Mouse (Mus musculus) liver, embryonic 11.5 days (tissue): ENCODE measurements around the gene Arid1b. TPM values are rescaled to one million over a fixed set of nuclear protein-coding genes. Genes with fewer than 3 reads are reported as not detected.

Source experiments
- ATAC-seq: fragments of 200-750 bp; cut with Nextera tagmentation; replicated peaks from 2 replicates; pipeline ENCODE4 v1.8.0; 2017; ENCODE audit warnings: moderate number of reproducible peaks, mild to moderate bottlenecking, moderate TSS enrichment, moderate library complexity; ENCODE audit not compliant: low FRiP score
- DNase-seq: peaks from one replicate; pipeline ENCODE4 v3.0.0-alpha.2; 2017; ENCODE audit warnings: low spot score
- H3K27ac ChIP-seq: fragments of 300-500 bp; sonication (generic); 2 replicates; pipeline ENCODE4 v1.5.1; 2014; ENCODE audit warnings: mild to moderate bottlenecking, low read depth, low read length, control low read depth
- H3K27me3 ChIP-seq: fragments of 300-500 bp; sonication (generic); replicated peaks from 2 replicates; pipeline ENCODE4 v1.6.1; 2014; ENCODE audit warnings: low read length, mixed read lengths; ENCODE audit not compliant: control insufficient read depth, insufficient read depth
- H3K36me3 ChIP-seq: fragments of 300-500 bp; sonication (generic); 2 replicates; pipeline ENCODE4 v1.6.1; 2014; ENCODE audit warnings: mild to moderate bottlenecking, low read length, moderate library complexity, mixed read lengths; ENCODE audit not compliant: control insufficient read depth, insufficient read depth
- H3K4me1 ChIP-seq: fragments of 300-500 bp; sonication (generic); replicated peaks from 2 replicates; pipeline ENCODE4 v1.6.1; 2014; ENCODE audit warnings: low read length, mixed read lengths; ENCODE audit not compliant: control insufficient read depth, insufficient read depth
- H3K4me2 ChIP-seq: fragments of 300-500 bp; sonication (generic); 2 replicates; pipeline ENCODE4 v1.6.1; 2014; ENCODE audit warnings: mild to moderate bottlenecking, control low read depth, moderate library complexity
- H3K4me3 ChIP-seq: fragments of 300-500 bp; sonication (generic); 2 replicates; pipeline ENCODE4 v1.5.1; 2014; ENCODE audit warnings: low read depth, low read length, control low read depth
- H3K9ac ChIP-seq: fragments of 300-500 bp; sonication (generic); 2 replicates; pipeline ENCODE4 v1.6.1; 2014; ENCODE audit warnings: low read depth, low read length, control low read depth
- H3K9me3 ChIP-seq: fragments of 300-500 bp; sonication (generic); 2 replicates; pipeline ENCODE4 v1.6.1; 2016; ENCODE audit warnings: low read length, inconsistent platforms, mixed read lengths; ENCODE audit not compliant: control insufficient read depth
- WGBS: fragments of 180-500 bp; shearing (Covaris S2); extraction: QIAGEN DNeasy Blood & Tissue Kit; methylation state at CpG from one replicate; pipeline ENCODE4 v1.1.7; 2014; 5-methylcytosine and 5-hydroxymethylcytosine counted together
- polyA plus RNA-seq: library from polyadenylated mRNA; unstranded; fragments of >200 nt; fragmentation: Nextera tagmentation; extraction: Ambion mirVana; gene quantifications from 2 replicates; pipeline ENCODE4 v1.2.1, GENCODE M21; 2014

Gene Arid1b
- polyA plus RNA-seq, 1 experiment from 2014 or later, result 9.1 TPM

DNA sequence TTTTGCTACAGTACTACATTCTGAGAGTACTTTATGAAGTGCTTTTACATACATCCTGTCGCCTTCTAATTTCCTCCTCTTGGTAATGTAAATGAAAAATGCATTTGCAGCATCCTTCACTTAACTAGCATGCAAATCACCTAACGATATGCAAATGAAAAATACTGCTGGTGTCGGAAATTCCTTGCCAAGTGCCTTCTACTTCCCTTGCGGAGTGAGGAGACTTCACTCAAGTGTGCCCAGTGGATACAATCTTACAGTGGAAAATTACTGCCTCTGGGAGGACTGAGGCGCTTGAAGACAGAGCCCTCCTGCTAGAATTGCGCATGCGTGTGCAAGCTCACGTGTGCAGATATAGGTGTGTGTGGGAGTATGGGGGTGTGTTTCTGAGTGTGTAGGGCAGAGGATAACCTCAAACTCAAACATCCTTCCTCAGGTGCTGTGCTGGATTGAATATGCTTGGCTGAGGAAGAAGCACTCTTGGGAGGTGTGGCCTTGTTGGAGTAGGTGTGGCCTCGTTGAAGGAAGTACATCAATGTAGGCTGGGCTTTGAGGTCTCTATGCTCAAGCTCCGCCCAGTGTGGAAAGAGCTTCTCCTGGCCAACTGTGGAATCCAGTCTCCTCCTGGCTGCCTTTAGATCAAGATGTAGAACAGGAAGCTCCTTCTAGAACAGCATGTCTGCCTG, 29.8 kb upstream of the Arid1b start:
- no peak overlapping the region for H3K4me3 ChIP-seq
- 76% methylated on average over 10 of the region's 10 CpGs for WGBS

DNA sequence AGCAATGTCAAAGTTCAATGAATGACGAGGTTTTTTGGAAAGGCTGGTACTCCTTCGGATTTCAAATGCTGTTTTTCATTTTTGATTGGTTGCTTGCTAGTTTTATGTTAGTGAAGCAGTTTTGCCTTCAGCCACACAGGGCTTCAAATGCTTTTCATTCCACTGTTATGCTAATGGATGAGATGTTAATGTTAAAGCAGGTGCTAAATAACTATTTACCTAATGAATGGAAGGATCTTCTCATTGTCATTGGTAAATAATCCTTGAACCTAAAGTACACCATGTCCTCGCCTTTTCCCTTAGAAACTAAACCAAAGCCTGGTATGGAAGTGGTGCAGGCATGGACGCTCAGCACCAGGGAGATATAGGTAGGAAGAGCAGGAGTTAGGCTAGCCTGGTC, 26.9 kb upstream of the Arid1b start:
- H3K4me3 ChIP-seq, result no peak overlapping the region
- no peaks in the 10 kb centered on the region for H3K9me3 ChIP-seq
- no peak for ATAC-seq
- H3K9ac ChIP-seq, result no peak overlapping the region
- H3K27me3 ChIP-seq, result no peaks in the 10 kb centered on the region
- H3K36me3 ChIP-seq, result no peaks in the 10 kb centered on the region
- H3K4me2 ChIP-seq, result no peak overlapping the region
- no peak for DNase-seq
- no peak overlapping the region for H3K27ac ChIP-seq
- 51% methylated on average over 4 of the region's 4 CpGs for WGBS
- H3K4me1 ChIP-seq, result no peaks in the 10 kb centered on the region

More for the DNA sequence above, 29.8 kb upstream of the Arid1b start:
- no peak overlapping the region for H3K27ac ChIP-seq
- DNase-seq (no peak), ATAC-seq (no peak)
- H3K27me3 ChIP-seq, result no peaks in the 10 kb centered on the region
- no peaks in the 10 kb centered on the region for H3K36me3 ChIP-seq
- H3K4me1 ChIP-seq, result no peaks in the 10 kb centered on the region
- H3K9ac ChIP-seq, result no peak overlapping the region
- H3K9me3 ChIP-seq, result no peaks in the 10 kb centered on the region
- no peak overlapping the region for H3K4me2 ChIP-seq

DNA sequence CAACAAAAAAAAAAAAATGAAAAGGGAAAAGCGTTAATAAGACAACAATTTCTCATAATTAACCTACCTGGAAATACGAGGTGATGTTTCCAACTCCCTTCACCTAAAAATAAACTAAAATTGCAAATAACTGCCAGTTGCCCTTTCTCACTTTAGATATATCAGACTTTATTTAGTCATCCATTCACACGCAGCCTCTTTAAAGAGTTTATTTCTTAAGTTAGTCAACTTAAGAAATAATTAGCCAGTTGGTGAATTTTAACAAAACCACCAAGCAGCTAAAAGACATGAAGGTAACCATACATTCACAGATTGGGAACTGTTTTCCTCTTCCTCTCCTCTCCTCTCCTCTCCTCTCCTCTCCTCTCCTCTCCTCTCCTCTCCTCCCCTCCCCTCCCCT, 26.1 kb upstream of the Arid1b start:
- no peak overlapping the region for H3K9ac ChIP-seq
- ATAC-seq (no peak), DNase-seq (no peak)
- no peaks in the 10 kb centered on the region for H3K27me3 ChIP-seq
- no peaks in the 10 kb centered on the region for H3K36me3 ChIP-seq
- no peak overlapping the region for H3K4me3 ChIP-seq
- H3K9me3 ChIP-seq, result no peaks in the 10 kb centered on the region
- no peak overlapping the region for H3K4me2 ChIP-seq
- WGBS, result 86% methylated on average over 3 of the region's 3 CpGs
- H3K27ac ChIP-seq, result no peak overlapping the region
- H3K4me1 ChIP-seq, result no peaks in the 10 kb centered on the region

DNA sequence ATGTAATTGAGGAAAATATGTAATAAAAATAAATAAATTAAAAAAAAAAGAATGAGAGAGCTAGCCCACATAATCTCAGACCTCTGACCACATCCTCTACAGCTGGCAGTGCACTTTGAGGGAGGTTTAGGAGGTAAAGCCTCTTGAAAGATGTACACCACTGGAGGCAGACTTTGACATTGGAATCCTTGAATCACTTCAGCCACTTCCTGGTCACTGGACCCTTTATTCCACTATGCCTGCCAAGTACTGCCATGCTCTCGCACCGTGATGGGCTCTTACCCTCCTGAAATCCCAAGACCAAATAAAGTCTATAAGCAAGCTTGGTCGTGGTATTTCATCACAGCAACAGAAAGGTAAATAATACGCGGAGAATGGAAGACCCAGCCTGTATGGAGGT, 25.3 kb upstream of the Arid1b start:
- Histone ChIP-seq H3K27ac (no peak overlapping the region), H3K4me2 (no peak overlapping the region), H3K4me3 (no peak overlapping the region), H3K9ac (no peak overlapping the region), H3K27me3 (no peaks in the 10 kb centered on the region), H3K9me3 (no peaks in the 10 kb centered on the region), H3K36me3 (no peaks in the 10 kb centered on the region), H3K4me1 (no peaks in the 10 kb centered on the region)
- WGBS, result 90% methylated on average over 5 of the region's 5 CpGs
- ATAC-seq, result no peak
- DNase-seq, result no peak

DNA sequence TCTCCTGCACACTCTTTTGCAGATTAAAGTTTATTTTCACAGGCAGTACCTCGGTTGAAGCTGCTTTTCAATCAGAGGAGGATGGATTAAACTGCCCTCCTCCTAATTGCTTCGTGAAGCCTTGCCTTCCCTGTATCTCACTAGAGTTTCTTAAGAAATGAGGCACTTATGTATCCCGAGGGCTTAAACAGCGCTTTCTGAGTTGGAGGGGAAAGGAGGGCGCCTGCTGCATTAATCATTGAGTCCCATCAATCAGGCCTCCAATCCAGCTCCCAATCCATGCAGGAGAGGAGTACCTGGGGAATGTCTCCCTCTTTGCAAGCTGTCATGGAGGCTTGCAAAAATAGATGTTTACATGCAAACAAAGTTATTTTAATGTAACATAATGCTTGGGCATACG, 21.9 kb upstream of the Arid1b start:
- Histone ChIP-seq H3K4me3 (no peak overlapping the region), H3K27ac (no peak overlapping the region), H3K36me3 (no peaks in the 10 kb centered on the region), H3K27me3 (no peaks in the 10 kb centered on the region), H3K4me2 (no peak overlapping the region), H3K4me1 (no peaks in the 10 kb centered on the region), H3K9me3 (no peaks in the 10 kb centered on the region), H3K9ac (no peak overlapping the region)
- no peak for DNase-seq
- 63% methylated on average over 6 of the region's 6 CpGs for WGBS
- no peak for ATAC-seq

DNA sequence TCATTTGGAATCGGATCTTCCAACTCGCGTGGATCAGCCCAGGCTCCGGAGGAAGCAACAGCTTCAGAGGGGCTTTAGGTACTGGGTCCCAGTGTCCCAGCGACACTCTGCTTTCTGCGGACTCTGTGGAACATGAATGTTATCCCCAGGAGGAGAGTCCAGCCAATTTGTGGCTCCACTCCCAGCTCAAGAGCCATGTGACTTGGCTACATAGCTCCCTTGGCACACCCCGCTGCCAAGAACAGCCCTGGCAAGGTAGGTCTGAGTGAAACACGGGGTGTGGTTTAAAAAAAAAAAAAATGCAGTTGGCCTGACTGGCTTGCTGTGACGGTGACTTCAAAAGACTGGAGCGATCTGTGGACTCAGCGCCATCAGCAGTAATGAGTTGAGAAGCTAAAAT, 19.4 kb upstream of the Arid1b start:
- no peak overlapping the region for H3K27ac ChIP-seq
- no peaks in the 10 kb centered on the region for H3K9me3 ChIP-seq
- no peak overlapping the region for H3K4me3 ChIP-seq
- H3K4me2 ChIP-seq, result no peak overlapping the region
- H3K27me3 ChIP-seq, result no peaks in the 10 kb centered on the region
- ATAC-seq (no peak), DNase-seq (no peak)
- no peaks in the 10 kb centered on the region for H3K4me1 ChIP-seq
- H3K9ac ChIP-seq, result no peak overlapping the region
- 82% methylated on average over 11 of the region's 11 CpGs for WGBS
- H3K36me3 ChIP-seq, result no peaks in the 10 kb centered on the region

DNA sequence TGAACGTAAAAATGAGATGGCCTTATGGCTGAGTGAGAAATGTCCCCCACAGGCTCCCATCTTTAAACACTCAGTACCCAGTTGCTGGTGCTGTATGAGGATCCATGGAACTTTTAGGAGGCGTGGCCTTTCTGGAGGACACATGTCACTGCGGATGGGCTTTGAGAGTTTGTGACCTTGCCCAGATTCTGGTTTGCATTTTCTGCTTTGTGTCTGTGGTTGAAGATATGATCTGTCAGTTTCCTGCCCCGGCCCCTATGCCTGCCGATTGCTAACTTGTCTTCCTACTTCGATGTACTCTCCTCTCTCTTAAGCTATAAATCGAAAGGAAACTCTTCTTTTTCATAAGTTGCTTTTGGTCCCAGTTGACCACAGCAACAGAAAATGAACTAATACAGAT, 14.0 kb upstream of the Arid1b start:
- H3K9me3 ChIP-seq, result no peaks in the 10 kb centered on the region
- DNase-seq (no peak), ATAC-seq (no peak)
- no peaks in the 10 kb centered on the region for H3K4me1 ChIP-seq
- WGBS, result 48% methylated on average over 7 of the region's 7 CpGs
- no peaks in the 10 kb centered on the region; the same call in 1 of the 2 replicates for H3K27me3 ChIP-seq
- H3K27ac ChIP-seq, result no peak overlapping the region
- no peak overlapping the region for H3K4me3 ChIP-seq
- no peaks in the 10 kb centered on the region for H3K36me3 ChIP-seq
- no peak overlapping the region for H3K9ac ChIP-seq
- H3K4me2 ChIP-seq, result no peak overlapping the region

DNA sequence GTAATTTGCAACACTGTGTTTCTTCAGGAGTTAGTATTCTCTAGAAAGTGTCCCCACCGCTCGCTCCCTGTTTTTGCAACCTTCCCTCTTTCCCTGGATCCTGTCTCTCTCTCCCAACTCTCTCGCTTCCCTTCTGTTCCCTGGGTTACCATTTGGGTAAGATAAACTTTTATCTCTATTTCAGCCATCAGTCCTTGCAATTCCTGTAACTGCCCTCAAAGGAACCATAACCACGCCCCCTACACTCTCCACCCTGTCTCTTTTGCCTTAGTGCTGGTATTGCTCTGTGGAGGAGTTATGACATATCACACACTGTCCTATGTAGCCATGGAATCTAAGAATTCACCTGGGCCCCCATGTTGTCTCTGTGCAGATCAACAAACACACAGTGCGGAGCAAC, 11.3 kb upstream of the Arid1b start:
- WGBS, result 71% methylated on average over 5 of the region's 5 CpGs
- no peak overlapping the region for H3K27ac ChIP-seq

DNA sequence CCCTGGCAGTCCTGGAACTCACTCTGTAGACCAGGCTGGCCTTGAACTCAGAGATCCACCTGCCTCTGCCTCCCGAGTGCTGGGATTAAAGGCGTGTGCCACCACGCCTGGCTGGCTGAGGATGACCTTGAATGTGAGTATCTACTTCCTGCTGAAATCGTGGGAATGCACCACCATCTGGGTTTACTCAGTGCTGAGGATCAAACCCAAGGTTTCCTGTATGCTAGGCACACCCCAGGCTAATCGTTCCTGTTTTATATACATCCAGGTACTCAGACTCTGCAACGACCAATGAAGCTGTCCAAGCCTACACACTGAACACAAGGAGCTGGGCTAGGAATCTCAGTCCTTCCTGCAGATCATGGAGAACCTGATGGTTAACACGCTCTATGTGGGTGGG, 9.4 kb upstream of the Arid1b start:
- no peak for ATAC-seq

More for the DNA sequence above, 11.3 kb upstream of the Arid1b start:
- Histone ChIP-seq H3K4me2 (no peak overlapping the region), H3K9me3 (no peaks in the 10 kb centered on the region), H3K4me3 (no peak overlapping the region), H3K9ac (no peak overlapping the region), H3K27me3 (no peaks in the 10 kb centered on the region; the same call in 1 of the 2 replicates), H3K4me1 (no peaks in the 10 kb centered on the region), H3K36me3 (no peaks in the 10 kb centered on the region)
- ATAC-seq, result no peak
- no peak for DNase-seq

More for the DNA sequence above, 9.4 kb upstream of the Arid1b start:
- Histone ChIP-seq H3K4me1 (no peaks in the 10 kb centered on the region), H3K4me3 (no peak overlapping the region), H3K27ac (no peak overlapping the region), H3K36me3 (no peaks in the 10 kb centered on the region), H3K9ac (no peak overlapping the region), H3K9me3 (no peaks in the 10 kb centered on the region), H3K27me3 (no peaks in the 10 kb centered on the region; the same call in 1 of the 2 replicates), H3K4me2 (no peak overlapping the region)
- 73% methylated on average over 7 of the region's 7 CpGs for whole genome bisulfite sequencing
- no peak for DNase-seq
